Comparison of ENCODE assay signal across 34 mouse cellular contexts in the genomic region with DNA sequence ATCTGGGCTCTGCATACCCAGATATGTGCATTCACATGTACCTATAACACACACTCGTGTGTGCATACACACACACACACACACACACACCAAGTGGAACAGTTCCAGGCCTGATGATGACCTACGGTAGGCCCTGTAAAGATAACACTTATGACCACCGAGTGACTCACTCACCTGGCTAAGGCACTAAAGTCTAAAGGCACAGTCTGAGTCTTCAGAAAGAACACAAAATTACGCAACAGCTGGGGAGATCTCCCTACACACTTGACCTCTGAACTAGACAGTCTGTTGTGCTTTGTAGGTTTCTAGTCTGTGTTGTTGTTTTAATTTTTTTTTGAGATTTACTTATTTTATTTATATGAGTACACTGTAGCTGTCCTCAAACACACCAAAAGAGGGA. TPM values are rescaled to one million over a fixed set of nuclear protein-coding genes. Genes with fewer than 3 reads are reported as not detected.
DNase-seq lines count a peak whose midpoint lies in the region; ATAC-seq and TF ChIP-seq lines count a peak whose summit lies in the region.
"Had no signal": no experiment of that assay in that cellular context is flagged by ENCODE, and none has a peak within 500 bp of the region (broad histone marks: within the 10 kb centered on the region; RNA-seq: fewer than 3 reads in every experiment).

No protein-coding gene starts in this region.

- H3K4me1 ChIP-seq in liver, embryonic 14.5 days (replicated peaks; ENCODE audit: control insufficient read depth in 2 of 2, insufficient read depth in 2 of 2, low read length in 1 of 2), result peaks cover 45 to 57% of the 10 kb centered on the region in 2 experiments
- H3K4me1 ChIP-seq in small intestine, adult 2 months (ENCODE audit: control insufficient read depth, insufficient read depth, insufficient read length, low read length), result peaks cover 27% of the 10 kb centered on the region

- no peaks in the 10 kb centered on the region for H3K9me3 ChIP-seq in liver, embryonic 14.5 days (ENCODE audit: control insufficient read depth, low read length)
- H3K9me3 ChIP-seq: embryonic facial prominence, embryonic 12.5 days; hindbrain, embryonic 15.5 days; limb, embryonic 12.5 days; midbrain, embryonic 13.5 days had no signal

- H3K4me3 ChIP-seq in C2C12 (ENCODE audit: insufficient read depth, poor library complexity, severe bottlenecking), result no peak overlapping the region
- 0 out of 4 replicates have a peak overlapping the region, but pooled peaks of 1 of the 2 experiments have one; percentile 16 for H3K4me3 ChIP-seq in liver, embryonic 14.5 days (ENCODE audit: insufficient read depth in 1 of 2, low read depth in 2 of 2, low read length in 2 of 2)
- no peak overlapping the region for H3K4me3 ChIP-seq in small intestine, adult 2 months (ENCODE audit: low read depth, low read length)
- H3K4me3 ChIP-seq: embryonic facial prominence, embryonic 12.5 days; gastrocnemius, adult 2 months; heart, embryonic 12.5 days; hindbrain, embryonic 15.5 days; left cerebral cortex, adult 2 months; limb, embryonic 12.5 days; midbrain, embryonic 13.5 days had no signal

- H3K27ac ChIP-seq in liver, embryonic 14.5 days, result peak overlapping the region; percentile 97
- peak overlapping the region; percentile 69 for H3K27ac ChIP-seq in small intestine, adult 2 months (ENCODE audit: insufficient read depth, low read depth, low read length)
- H3K27ac ChIP-seq: embryonic facial prominence, embryonic 12.5 days; gastrocnemius, adult 2 months; hindbrain, embryonic 15.5 days; left cerebral cortex, adult 2 months; limb, embryonic 12.5 days; macrophage; midbrain, embryonic 13.5 days had no signal

- no peaks in the 10 kb centered on the region for H3K27me3 ChIP-seq in C2C12 (ENCODE audit: control insufficient read depth, insufficient read depth, insufficient read length)
- peaks cover 4% of the 10 kb centered on the region for H3K27me3 ChIP-seq in liver, embryonic 14.5 days (ENCODE audit: control insufficient read depth, insufficient read depth, low read length)
- H3K27me3 ChIP-seq in small intestine, adult 2 months (ENCODE audit: control insufficient read depth, insufficient read depth, low read length), result 0 out of 2 replicates have a peak, but pooled peaks cover 3% of the 10 kb centered on the region
- H3K27me3 ChIP-seq: Patski had no signal

- H3K79me2 ChIP-seq in C2C12 (ENCODE audit: control insufficient read depth, insufficient read depth), result no peaks in the 10 kb centered on the region

- 68% methylated on average over 4 of the region's 4 CpGs for WGBS in liver, embryonic 14.5 days (ENCODE audit: insufficient replicate concordance)
- WGBS in small intestine, adult 2 months, result 26% methylated on average over 4 of the region's 4 CpGs

- no peak overlapping the region for H3ac ChIP-seq in C2C12 (ENCODE audit: control insufficient read depth, insufficient read length, low read depth)

- H3K9ac ChIP-seq in liver, embryonic 14.5 days (replicated peaks), result no peak overlapping the region
- H3K9ac ChIP-seq: embryonic facial prominence, embryonic 12.5 days; heart, embryonic 12.5 days; hindbrain, embryonic 15.5 days; limb, embryonic 12.5 days; midbrain, embryonic 13.5 days had no signal

- no peak for TF ChIP-seq EP300 in liver, embryonic 14.5 days (IDR thresholded peaks at IDR 0.05; ENCODE audit: low read depth)

- no peaks in the 10 kb centered on the region for H3K36me3 ChIP-seq in C2C12 (ENCODE audit: control insufficient read depth, insufficient read depth)
- H3K36me3 ChIP-seq in liver, embryonic 14.5 days (replicated peaks; ENCODE audit: control insufficient read depth, insufficient read depth, low read depth), result no peaks in the 10 kb centered on the region
- no peaks in the 10 kb centered on the region for H3K36me3 ChIP-seq in small intestine, adult 2 months (ENCODE audit: control insufficient read depth, insufficient read depth, low read length)
- H3K36me3 ChIP-seq: embryonic facial prominence, embryonic 12.5 days; heart, embryonic 12.5 days; hindbrain, embryonic 15.5 days; limb, embryonic 12.5 days; midbrain, embryonic 13.5 days had no signal

- no peaks in the 10 kb centered on the region for H3K79me3 ChIP-seq in C2C12 (ENCODE audit: low read depth)

- peak; percentile 63 for DNase-seq in 416B (ENCODE audit: low read depth)
- no peak for DNase-seq in liver, embryonic 14.5 days (ENCODE audit: low read depth in 3 of 3, low spot score in 3 of 3)
- DNase-seq in lung, adult 18-20 months, result no peak
- DNase-seq in adrenal gland, postnatal 36 days, result no peak
- no peak for DNase-seq in spleen, postnatal 4 days (ENCODE audit: low spot score in 2 of 2)
- DNase-seq: adrenal gland, postnatal 10 days; cerebellum, adult 11-12 months; cerebellum, adult 9-11 months; embryo, embryonic 11 days; gastrocnemius, adult 2 months; gastrocnemius, postnatal 36 days; heart, adult 18-20 months; heart, postnatal 10 days; kidney, adult 9 months; kidney, postnatal 10 days; lung, adult 2 months; lung, postnatal 10 days; right cerebral cortex, postnatal 25 days; spleen, adult 18-20 months; thymus, adult 2 months; thymus, postnatal 4 days had no signal

- peak overlapping the region; percentile 92 for H3K4me2 ChIP-seq in liver, embryonic 14.5 days (ENCODE audit: low read depth)
- H3K4me2 ChIP-seq: embryonic facial prominence, embryonic 12.5 days; heart, embryonic 12.5 days; hindbrain, embryonic 15.5 days; limb, embryonic 12.5 days; midbrain, embryonic 13.5 days had no signal

- no peak for TF ChIP-seq CTCF in C2C12 (IDR thresholded peaks at IDR 0.05; ENCODE audit: control insufficient read depth, insufficient read depth, insufficient read length)
- TF ChIP-seq CTCF in liver, embryonic 14.5 days (IDR thresholded peaks at IDR 0.05; ENCODE audit: low read depth), result no peak
- no peak for TF ChIP-seq CTCF in small intestine, adult 2 months (IDR thresholded peaks at IDR 0.05; ENCODE audit: extremely low read depth, insufficient read length, insufficient replicate concordance, low read depth, low read length)

- no peak for ATAC-seq in liver, embryonic 14.5 days (ENCODE audit: insufficient read depth)
- ATAC-seq: forebrain, embryonic 14.5 days; inflammation-experienced regulatory T-cells, adult 6 months; midbrain, embryonic 13.5 days; Patski had no signal

- TF ChIP-seq POLR2A in small intestine, adult 2 months (IDR thresholded peaks at IDR 0.05; ENCODE audit: low read depth, low read length), result no peak

TF ChIP-seq in C2C12, 6 proteins besides CTCF, POLR2A, EP300 and RAD21:
- no peak for TF ChIP-seq FOSL1 (IDR thresholded peaks at IDR 0.05; ENCODE audit: insufficient read depth, low read length, poor library complexity, severe bottlenecking)
- peak; percentile 75 for TF ChIP-seq CEBPB (IDR thresholded peaks at IDR 0.05; ENCODE audit: low read depth)
TF ChIP-seq in C2C12: peak in this region for 1.

RNA-seq across cellular contexts. Expression of a gene that starts 7.7 kb away (rescaled TPM):
- 2.4 TPM for polyA plus RNA-seq in C2C12 (2012; fragmentation: generic; extraction: Trizol)
- polyA plus RNA-seq in liver, embryonic 14.5 days (2012; rRNA removed), result 18.7 and 21.5 TPM in 2 replicates
- 51.0 and 51.5 TPM in 2 replicates for polyA plus RNA-seq in liver, embryonic 14.5 days (2014; fragmentation: Nextera tagmentation; extraction: Ambion mirVana)
- polyA plus RNA-seq in small intestine, adult 2 months (2012; rRNA removed), result 6.7 and 23.2 TPM in 2 replicates
- under 1 TPM in 1 of 2 experiments, not detected in 1; 0.16 TPM for total RNA-seq in adrenal gland, postnatal 36 days (2021)
- total RNA-seq: hematopoietic stem cell, adult 5-6 weeks had no signal
- polyA plus RNA-seq: macrophage had no signal

RNA-seq across cellular contexts. Expression of a gene that starts 52.8 kb away (rescaled TPM):
- polyA plus RNA-seq in C2C12 (2012; fragmentation: generic; extraction: Trizol), result 63.0 TPM
- 16.5 and 49.6 TPM in 2 replicates for polyA plus RNA-seq in liver, embryonic 14.5 days (2012; rRNA removed)
- polyA plus RNA-seq in liver, embryonic 14.5 days (2014; fragmentation: Nextera tagmentation; extraction: Ambion mirVana), result 184 and 198 TPM in 2 replicates
- polyA plus RNA-seq in small intestine, adult 2 months (2012; rRNA removed), result 1.4 and 2.0 TPM in 2 replicates
- total RNA-seq in adrenal gland, postnatal 36 days (2021), result 10 to 100 TPM; 94.9 to 96.6 TPM

RNA-seq across cellular contexts. Expression of a gene that starts 53.0 kb away (rescaled TPM):
- polyA plus RNA-seq in C2C12 (2012; fragmentation: generic; extraction: Trizol), result 32.8 TPM
- polyA plus RNA-seq in liver, embryonic 14.5 days (2012; rRNA removed), result 9.7 and 15.2 TPM in 2 replicates
- polyA plus RNA-seq in liver, embryonic 14.5 days (2014; fragmentation: Nextera tagmentation; extraction: Ambion mirVana), result 29.6 and 34.4 TPM in 2 replicates
- polyA plus RNA-seq in small intestine, adult 2 months (2012; rRNA removed), result 0.80 and 2.2 TPM in 2 replicates
- 10 to 100 TPM; 77.4 to 78.9 TPM for total RNA-seq in adrenal gland, postnatal 36 days (2021)
